Mouse (Mus musculus) ES-Bruce4 (cell line): ENCODE measurements around the gene Plpp6. TPM values are rescaled to one million over a fixed set of nuclear protein-coding genes. Genes with fewer than 3 reads are reported as not detected.

Experiments used
- H3K27ac ChIP-seq: 2 replicates; pipeline ENCODE4 v1.5.1; 2012; ENCODE audit warnings: low read length, inconsistent platforms; ENCODE audit not compliant: insufficient read depth
- H3K27me3 ChIP-seq: 2 replicates; pipeline ENCODE4 v1.6.1; 2012; ENCODE audit warnings: mild to moderate bottlenecking, low read length, inconsistent platforms; ENCODE audit not compliant: control insufficient read depth, poor library complexity, insufficient read depth, severe bottlenecking
- H3K36me3 ChIP-seq: 2 replicates; pipeline ENCODE4 v1.6.1; 2012; ENCODE audit warnings: inconsistent platforms, mild to moderate bottlenecking, low read length, moderate library complexity; ENCODE audit not compliant: control insufficient read depth, poor library complexity, insufficient read depth, severe bottlenecking
- H3K4me1 ChIP-seq: one replicate; pipeline ENCODE4 v1.8.1; 2011; ENCODE audit warnings: low read length; ENCODE audit not compliant: control insufficient read depth, insufficient read depth
- H3K4me3 ChIP-seq: 2 replicates; pipeline ENCODE4 v1.5.1; 2011; ENCODE audit warnings: low read depth, mild to moderate bottlenecking, low read length
- H3K9ac ChIP-seq: 2 replicates; pipeline ENCODE4 v1.6.1; 2012; ENCODE audit warnings: low read depth, mild to moderate bottlenecking, inconsistent platforms; ENCODE audit not compliant: poor library complexity, severe bottlenecking
- H3K9me3 ChIP-seq: replicated peaks from 2 replicates; pipeline ENCODE4 v1.6.1; 2012; ENCODE audit warnings: mild to moderate bottlenecking, low read length, inconsistent platforms; ENCODE audit not compliant: control insufficient read depth, poor library complexity, insufficient read depth, severe bottlenecking
- CTCF ChIP-seq: IDR thresholded peaks from one replicate; pipeline ENCODE4 v1.8.1; 2011; ENCODE audit warnings: low read depth, low read length
- EP300 ChIP-seq: IDR thresholded peaks from 2 replicates; pipeline ENCODE4 v1.6.1; 2011; ENCODE audit warnings: low read depth, low read length; ENCODE audit not compliant: insufficient read depth
- POLR2A ChIP-seq: IDR thresholded peaks from one replicate; pipeline ENCODE4 v1.8.1; 2011; ENCODE audit warnings: low read length; ENCODE audit not compliant: insufficient read depth
- polyA plus RNA-seq: library from polyadenylated mRNA; stranded (reverse); fragments of >200 nt; gene quantifications from 2 replicates; pipeline ENCODE4 v1.2.4, GENCODE M21; 2011; ENCODE audit warnings: low read depth; ENCODE audit not compliant: missing spikeins, insufficient read depth, insufficient read length

Gene Plpp6
- polyA plus RNA-seq, result 3.4 and 5.6 TPM in 2 replicates

DNA sequence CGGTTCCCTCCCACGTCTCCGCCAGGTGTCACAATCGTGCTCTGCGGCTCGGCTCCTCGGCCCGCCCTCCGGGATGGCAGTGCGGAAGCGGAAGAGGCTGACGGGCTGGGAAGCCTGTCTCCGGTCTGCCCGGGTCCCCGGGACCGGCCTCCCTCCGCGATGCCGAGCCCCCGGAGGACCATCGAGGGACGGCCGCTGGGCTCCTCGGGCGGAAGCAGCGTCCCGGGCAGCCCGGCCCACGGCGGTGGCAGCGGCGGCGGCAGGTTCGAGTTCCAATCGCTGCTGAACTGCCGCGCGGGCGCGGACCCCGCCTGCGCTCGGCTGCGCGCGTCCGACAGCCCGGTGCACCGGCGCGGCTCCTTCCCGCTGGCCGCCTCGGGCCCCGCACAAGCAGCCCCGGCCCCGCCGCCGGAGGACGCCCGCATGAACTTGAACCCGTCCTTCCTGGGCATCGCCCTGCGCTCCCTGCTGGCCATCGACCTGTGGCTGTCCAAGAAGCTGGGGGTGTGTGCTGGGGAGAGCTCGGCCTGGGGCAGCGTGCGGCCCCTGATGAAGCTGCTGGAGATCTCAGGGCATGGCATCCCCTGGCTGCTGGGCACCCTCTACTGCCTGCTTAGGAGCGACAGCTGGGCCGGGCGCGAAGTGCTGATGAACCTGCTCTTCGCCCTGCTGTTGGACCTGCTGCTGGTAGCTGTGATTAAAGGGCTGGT is at the start of gene Plpp6:
Plpp6 (plus strand) TSS at position 112 of the 710 bp plus-strand sequence.
- TF ChIP-seq POLR2A (no peak), EP300 (peak; percentile 63; the same call in 1 of the 2 replicates), CTCF (peak; percentile 47)
- Histone ChIP-seq H3K9me3 (no peaks in the 10 kb centered on the region), H3K27ac (no peak within 1 kb of the TSS), H3K4me1 (no peaks in the 10 kb centered on the region), H3K36me3 (no peaks in the 10 kb centered on the region), H3K4me3 (peak within 1 kb of the TSS; percentile 74), H3K27me3 (no peaks in the 10 kb centered on the region; the same call in 1 of the 2 replicates), H3K9ac (peak within 1 kb of the TSS; percentile 85)

DNA sequence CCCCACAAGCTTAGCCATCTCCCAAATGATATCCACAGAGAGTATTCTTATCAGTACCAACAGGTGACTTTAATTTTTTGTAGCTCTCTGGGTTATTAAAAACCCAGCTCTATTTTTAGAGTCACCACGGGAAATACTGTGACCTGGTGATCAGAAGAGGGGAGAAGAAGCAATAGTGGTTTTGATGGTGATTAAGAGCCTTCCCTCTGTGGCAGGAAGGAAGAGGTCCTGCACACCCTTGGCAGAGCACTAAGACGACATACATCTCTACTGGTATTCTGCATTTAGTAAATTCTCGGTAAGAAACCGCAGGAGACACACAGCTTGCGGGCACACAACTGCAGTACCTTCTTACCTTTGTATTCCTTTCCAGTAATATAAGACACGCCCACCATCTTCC is 49.2 kb upstream of the Plpp6 start:
- H3K27ac ChIP-seq, result no peak overlapping the region
- no peaks in the 10 kb centered on the region for H3K27me3 ChIP-seq
- TF ChIP-seq CTCF, result no peak
- TF ChIP-seq POLR2A, result no peak
- no peak for TF ChIP-seq EP300
- H3K36me3 ChIP-seq, result no peaks in the 10 kb centered on the region
- H3K9ac ChIP-seq, result no peak overlapping the region
- no peaks in the 10 kb centered on the region for H3K4me1 ChIP-seq
- no peaks in the 10 kb centered on the region for H3K9me3 ChIP-seq
- no peak overlapping the region for H3K4me3 ChIP-seq

DNA sequence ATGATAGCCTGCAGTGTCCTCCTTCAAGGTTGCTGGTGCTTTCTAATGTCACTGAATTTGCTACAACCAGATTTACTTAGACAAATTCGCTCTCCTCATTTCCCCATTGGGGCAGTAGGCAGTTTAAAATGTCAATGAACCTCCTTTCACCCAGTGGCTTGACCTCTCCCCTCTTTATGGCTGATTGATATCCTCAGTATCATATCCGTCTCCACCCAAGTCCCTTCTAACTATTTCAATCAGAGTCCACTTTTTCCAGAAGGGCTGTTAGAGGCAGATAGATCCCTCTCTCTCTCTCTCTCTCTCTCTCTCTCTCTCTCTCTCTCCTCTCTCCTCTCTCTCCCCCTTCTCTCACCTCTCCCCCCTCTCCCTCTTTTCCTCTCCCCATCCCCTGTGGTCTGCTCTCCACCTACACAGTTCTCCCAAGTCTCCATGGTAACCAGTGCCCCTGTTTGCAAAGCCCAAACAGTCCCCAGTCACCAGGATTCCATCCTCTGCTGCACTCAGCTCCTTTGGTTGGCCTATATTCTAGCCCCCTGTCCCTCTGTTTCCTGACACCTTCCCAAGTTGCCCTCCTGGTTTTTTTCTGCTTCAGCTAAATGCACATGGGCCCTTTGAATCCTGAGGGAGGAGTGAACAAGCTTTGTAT is 48.0 kb upstream of the Plpp6 start:
- Histone ChIP-seq H3K4me3 (no peak overlapping the region), H3K36me3 (no peaks in the 10 kb centered on the region), H3K4me1 (no peaks in the 10 kb centered on the region), H3K9me3 (no peaks in the 10 kb centered on the region), H3K9ac (no peak overlapping the region), H3K27ac (no peak overlapping the region), H3K27me3 (no peaks in the 10 kb centered on the region)
- TF ChIP-seq EP300 (no peak), POLR2A (no peak), CTCF (no peak)

DNA sequence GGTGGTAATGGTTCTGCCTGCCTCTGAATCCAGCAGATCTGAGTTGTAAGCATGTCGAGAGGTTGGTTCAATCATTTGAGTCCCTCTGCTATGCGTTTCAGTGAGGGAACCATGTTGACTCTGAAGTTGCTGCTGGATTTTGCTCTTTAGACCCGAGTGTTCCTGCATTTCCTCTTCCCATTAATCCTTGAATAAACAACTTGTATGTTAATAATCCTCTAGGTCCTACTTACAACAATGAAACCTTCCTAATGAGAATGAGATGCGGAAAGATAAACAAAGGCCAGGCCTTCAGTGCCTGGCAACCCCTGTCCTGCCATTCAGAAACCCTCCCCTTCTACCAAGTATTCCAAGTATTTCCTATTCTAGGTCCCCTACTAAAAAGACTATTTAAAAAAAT is 47.3 kb upstream of the Plpp6 start:
- Histone ChIP-seq H3K27ac (no peak overlapping the region), H3K9ac (no peak overlapping the region), H3K9me3 (no peaks in the 10 kb centered on the region), H3K27me3 (no peaks in the 10 kb centered on the region), H3K4me3 (no peak overlapping the region), H3K4me1 (no peaks in the 10 kb centered on the region), H3K36me3 (no peaks in the 10 kb centered on the region)
- TF ChIP-seq CTCF (no peak), EP300 (no peak), POLR2A (no peak)

DNA sequence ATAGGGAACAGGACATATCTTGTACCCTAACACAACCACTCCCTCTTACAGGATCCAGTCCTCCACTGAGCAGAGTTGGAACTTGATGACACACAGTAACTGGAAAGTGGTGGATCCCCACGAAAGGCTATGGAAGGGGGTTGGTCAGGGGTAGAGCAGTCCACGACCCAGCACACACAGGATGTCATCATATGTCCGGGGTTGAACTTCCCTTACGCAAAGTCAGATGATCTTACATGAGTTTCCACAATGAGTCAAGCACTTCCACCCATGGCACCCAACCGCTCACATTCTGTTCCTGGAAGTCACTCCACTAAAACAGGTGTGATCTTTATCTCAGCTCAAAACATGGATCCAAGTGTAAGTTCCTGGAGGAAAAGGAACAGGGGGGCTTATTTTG is 45.9 kb upstream of the Plpp6 start:
- no peaks in the 10 kb centered on the region for H3K27me3 ChIP-seq
- no peak overlapping the region for H3K9ac ChIP-seq
- H3K4me3 ChIP-seq, result no peak overlapping the region
- H3K9me3 ChIP-seq, result no peaks in the 10 kb centered on the region
- no peak overlapping the region for H3K27ac ChIP-seq
- TF ChIP-seq EP300, result no peak
- no peak for TF ChIP-seq CTCF
- no peak for TF ChIP-seq POLR2A
- H3K4me1 ChIP-seq, result no peaks in the 10 kb centered on the region
- H3K36me3 ChIP-seq, result no peaks in the 10 kb centered on the region

DNA sequence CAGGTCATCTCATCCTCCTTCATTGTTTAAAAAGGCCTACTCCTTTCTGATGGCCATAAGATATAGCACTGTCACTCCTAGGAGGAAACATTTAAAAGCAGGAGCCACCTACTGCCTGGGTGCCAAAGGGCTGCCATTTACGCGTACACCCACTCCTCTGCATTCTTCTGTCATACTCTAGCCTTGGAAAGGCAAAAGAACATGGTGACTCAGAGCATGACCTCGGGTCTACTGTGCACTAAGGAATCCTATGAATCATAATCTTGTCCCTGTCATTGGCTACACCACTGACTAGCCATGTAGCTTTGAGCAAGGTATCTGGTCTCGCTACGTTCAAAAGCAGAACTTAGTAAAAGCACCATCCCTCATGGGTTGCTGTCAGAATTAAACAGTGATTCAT is 37.4 kb upstream of the Plpp6 start:
- Histone ChIP-seq H3K27me3 (no peaks in the 10 kb centered on the region), H3K27ac (no peak overlapping the region), H3K9ac (no peak overlapping the region), H3K4me1 (no peaks in the 10 kb centered on the region), H3K36me3 (no peaks in the 10 kb centered on the region), H3K4me3 (no peak overlapping the region), H3K9me3 (no peaks in the 10 kb centered on the region)
- TF ChIP-seq POLR2A (no peak), CTCF (no peak), EP300 (no peak)
